In genomic region chr2:32728463-32728862, GRCm38 (mm10) we compare ENCODE assay signal across 8 mouse cellular contexts. TPM values are rescaled to one million over a fixed set of nuclear protein-coding genes. Genes with fewer than 3 reads are reported as not detected.
DNase-seq lines count a peak whose midpoint lies in the region; ATAC-seq and TF ChIP-seq lines count a peak whose summit lies in the region.

No protein-coding gene starts in this region.

- H3K27me3 ChIP-seq in ES-Bruce4 (ENCODE audit: control insufficient read depth, insufficient read depth, low read length, poor library complexity, severe bottlenecking): no peaks in the 10 kb centered on the region
- H3K27me3 ChIP-seq in limb, embryonic 15.5 days: no peaks in the 10 kb centered on the region
- no peaks in the 10 kb centered on the region for H3K27me3 ChIP-seq in neural tube, embryonic 15.5 days (replicated peaks)

- no peak for TF ChIP-seq EP300 in ES-Bruce4 (IDR thresholded peaks at IDR 0.05; ENCODE audit: insufficient read depth, low read depth, low read length)

- no peaks in the 10 kb centered on the region for H3K36me3 ChIP-seq in ES-Bruce4 (ENCODE audit: control insufficient read depth, insufficient read depth, low read length, poor library complexity, severe bottlenecking)
- no peaks in the 10 kb centered on the region for H3K36me3 ChIP-seq in limb, embryonic 15.5 days
- no peaks in the 10 kb centered on the region for H3K36me3 ChIP-seq in neural tube, embryonic 15.5 days

- no peak for TF ChIP-seq CTCF in ES-Bruce4 (IDR thresholded peaks at IDR 0.05; ENCODE audit: low read depth, low read length)
- TF ChIP-seq CTCF in cortical plate, adult 2 months (IDR thresholded peaks at IDR 0.05; ENCODE audit: extremely low read depth, insufficient read depth, low read length): no peak

- peak overlapping the region; percentile 8; the same call in 1 of the 2 replicates for H3K4me3 ChIP-seq in ES-Bruce4 (ENCODE audit: low read depth, low read length)
- H3K4me3 ChIP-seq in cortical plate, adult 2 months (ENCODE audit: insufficient read depth, low read length): peak overlapping the region; percentile 1; the same call in 1 of the 2 replicates
- H3K4me3 ChIP-seq in limb, embryonic 15.5 days: peak overlapping the region; percentile 41
- H3K4me3 ChIP-seq in neural tube, embryonic 15.5 days (replicated peaks): peak overlapping the region; percentile 33

- peaks cover 2% of the 10 kb centered on the region for H3K4me1 ChIP-seq in ES-Bruce4 (ENCODE audit: control insufficient read depth, insufficient read depth, low read length)
- no peaks in the 10 kb centered on the region for H3K4me1 ChIP-seq in cortical plate, adult 2 months (ENCODE audit: control insufficient read depth, insufficient read depth, low read length)
- peaks cover 40% of the 10 kb centered on the region for H3K4me1 ChIP-seq in limb, embryonic 15.5 days
- H3K4me1 ChIP-seq in neural tube, embryonic 15.5 days: peaks cover 7% of the 10 kb centered on the region; the same call in 1 of the 2 replicates

- ATAC-seq in limb, embryonic 15.5 days (ENCODE audit: insufficient number of reproducible peaks, low FRiP score, low TSS enrichment, low read depth): no peak
- ATAC-seq in neural tube, embryonic 15.5 days (ENCODE audit: low FRiP score): no peak

- DNase-seq in heart, postnatal 4 days: peak; percentile 68
- no peak for DNase-seq in c-Kit-positive CD71-positive TER-119-positive erythroid progenitor cells, embryonic 14.5 days (ENCODE audit: low spot score)
- DNase-seq in retina, embryonic 14.5 days (ENCODE audit: low spot score): no peak
- DNase-seq in ovary, postnatal 36 days (ENCODE audit: low spot score): no peak

- H3K4me2 ChIP-seq in limb, embryonic 15.5 days: peak overlapping the region; percentile 54; the same call in 1 of the 2 replicates
- peak overlapping the region; percentile 52 for H3K4me2 ChIP-seq in neural tube, embryonic 15.5 days

- H3K27ac ChIP-seq in ES-Bruce4 (ENCODE audit: insufficient read depth, low read length): no peak overlapping the region
- no peak overlapping the region for H3K27ac ChIP-seq in cortical plate, adult 2 months (ENCODE audit: insufficient read depth, low read length)
- H3K27ac ChIP-seq in limb, embryonic 15.5 days: no peak overlapping the region
- H3K27ac ChIP-seq in neural tube, embryonic 15.5 days (replicated peaks): peak overlapping the region; percentile 42

- H3K9me3 ChIP-seq in ES-Bruce4 (replicated peaks; ENCODE audit: control insufficient read depth, insufficient read depth, low read length, poor library complexity, severe bottlenecking): no peaks in the 10 kb centered on the region
- H3K9me3 ChIP-seq in limb, embryonic 15.5 days: no peaks in the 10 kb centered on the region
- no peaks in the 10 kb centered on the region for H3K9me3 ChIP-seq in neural tube, embryonic 15.5 days (replicated peaks)

- no peak for TF ChIP-seq POLR2A in ES-Bruce4 (IDR thresholded peaks at IDR 0.05; ENCODE audit: insufficient read depth, low read length)
- TF ChIP-seq POLR2A in cortical plate, adult 2 months (IDR thresholded peaks at IDR 0.05; ENCODE audit: extremely low read depth, insufficient read depth, low read length): no peak

- no peak overlapping the region for H3K9ac ChIP-seq in ES-Bruce4 (ENCODE audit: low read depth, poor library complexity, severe bottlenecking)
- H3K9ac ChIP-seq in limb, embryonic 15.5 days: no peak overlapping the region
- H3K9ac ChIP-seq in neural tube, embryonic 15.5 days (replicated peaks): no peak overlapping the region

- 49% methylated on average over 7 of the region's 7 CpGs for WGBS in limb, embryonic 15.5 days
- WGBS in neural tube, embryonic 15.5 days: 59% methylated on average over 7 of the region's 7 CpGs

RNA-seq across cellular contexts. Expression of gene Sh2d3c, which starts 7.6 kb away (rescaled TPM):
- 9.0 and 11.4 TPM in 2 replicates for polyA plus RNA-seq in ES-Bruce4 (2011; ENCODE audit: insufficient read depth, insufficient read length, low read depth, missing spikeins)
- 29.7 and 31.5 TPM in 2 replicates for polyA plus RNA-seq in cortical plate, adult 2 months (2012; rRNA removed)
- total RNA-seq in heart, postnatal 4 days (2021): 10 to 100 TPM; 38.2 to 41.4 TPM
- 23.0 and 24.7 TPM in 2 replicates for polyA plus RNA-seq in limb, embryonic 15.5 days (2015; fragmentation: Nextera tagmentation; extraction: Ambion mirVana)
- polyA plus RNA-seq in neural tube, embryonic 15.5 days (2015; fragmentation: Nextera tagmentation; extraction: Ambion mirVana): 50.1 and 51.5 TPM in 2 replicates

RNA-seq across cellular contexts. Expression of gene 6330409D20Rik, which starts 12.4 kb away (rescaled TPM):
- polyA plus RNA-seq in ES-Bruce4 (2011; ENCODE audit: insufficient read depth, insufficient read length, low read depth, missing spikeins): not detected in 2 replicates
- 3.5 and 4.2 TPM in 2 replicates for polyA plus RNA-seq in cortical plate, adult 2 months (2012; rRNA removed)
- not detected for total RNA-seq in heart, postnatal 4 days (2021)
- not detected in 2 replicates for polyA plus RNA-seq in limb, embryonic 15.5 days (2015; fragmentation: Nextera tagmentation; extraction: Ambion mirVana)
- polyA plus RNA-seq in neural tube, embryonic 15.5 days (2015; fragmentation: Nextera tagmentation; extraction: Ambion mirVana): 2.9 and 3.6 TPM in 2 replicates

RNA-seq across cellular contexts. Expression of gene Cdk9, which starts 15.6 kb away (rescaled TPM):
- polyA plus RNA-seq in ES-Bruce4 (2011; ENCODE audit: insufficient read depth, insufficient read length, low read depth, missing spikeins): 109 and 115 TPM in 2 replicates
- 260 and 329 TPM in 2 replicates for polyA plus RNA-seq in cortical plate, adult 2 months (2012; rRNA removed)
- 10 to 100 TPM; 38.2 to 46.0 TPM for total RNA-seq in heart, postnatal 4 days (2021)
- 84.4 and 101 TPM in 2 replicates for polyA plus RNA-seq in limb, embryonic 15.5 days (2015; fragmentation: Nextera tagmentation; extraction: Ambion mirVana)
- 63.0 and 82.4 TPM in 2 replicates for polyA plus RNA-seq in neural tube, embryonic 15.5 days (2015; fragmentation: Nextera tagmentation; extraction: Ambion mirVana)

RNA-seq across cellular contexts. Expression of gene Fpgs, which starts 24.5 kb away (rescaled TPM):
- polyA plus RNA-seq in ES-Bruce4 (2011; ENCODE audit: insufficient read depth, insufficient read length, low read depth, missing spikeins): 45.7 and 52.7 TPM in 2 replicates
- polyA plus RNA-seq in cortical plate, adult 2 months (2012; rRNA removed): 16.4 and 17.7 TPM in 2 replicates
- 10 to 100 TPM; 10.5 to 12.5 TPM for total RNA-seq in heart, postnatal 4 days (2021)
- 33.5 and 34.8 TPM in 2 replicates for polyA plus RNA-seq in limb, embryonic 15.5 days (2015; fragmentation: Nextera tagmentation; extraction: Ambion mirVana)
- 19.3 and 20.6 TPM in 2 replicates for polyA plus RNA-seq in neural tube, embryonic 15.5 days (2015; fragmentation: Nextera tagmentation; extraction: Ambion mirVana)

RNA-seq across cellular contexts. Expression of gene Tor2a, which starts 28.6 kb away (rescaled TPM):
- polyA plus RNA-seq in ES-Bruce4 (2011; ENCODE audit: insufficient read depth, insufficient read length, low read depth, missing spikeins): 77.0 and 83.7 TPM in 2 replicates
- 54.9 and 58.9 TPM in 2 replicates for polyA plus RNA-seq in cortical plate, adult 2 months (2012; rRNA removed)
- total RNA-seq in heart, postnatal 4 days (2021): 10 to 100 TPM; 16.7 to 18.6 TPM
- 68.5 and 71.7 TPM in 2 replicates for polyA plus RNA-seq in limb, embryonic 15.5 days (2015; fragmentation: Nextera tagmentation; extraction: Ambion mirVana)
- polyA plus RNA-seq in neural tube, embryonic 15.5 days (2015; fragmentation: Nextera tagmentation; extraction: Ambion mirVana): 54.4 and 60.6 TPM in 2 replicates
